Mouse (Mus musculus) heart, postnatal 0 days (tissue): ENCODE measurements around the gene Lrrc74a. TPM values are rescaled to one million over a fixed set of nuclear protein-coding genes. Genes with fewer than 3 reads are reported as not detected.
A peak's percentile ranks its signal among the peaks of the same experiment; 100 is the strongest.

Experiments
- ATAC-seq: fragments of 200-750 bp; cut with Nextera tagmentation; 2 replicates; pipeline ENCODE4 v1.8.0; 2017; ENCODE audit warnings: low read depth, moderate number of reproducible peaks, moderate library complexity; ENCODE audit not compliant: insufficient read depth
- DNase-seq: peaks from one replicate; pipeline ENCODE4 v3.0.0-alpha.2; 2016; ENCODE audit warnings: low spot score
- H3K27ac ChIP-seq: fragments of 300-500 bp; sonication (generic); 2 replicates; pipeline ENCODE4 v1.5.1; 2014; ENCODE audit warnings: low read depth, mild to moderate bottlenecking
- H3K27me3 ChIP-seq: fragments of 300-500 bp; sonication (generic); 2 replicates; pipeline ENCODE4 v1.6.1; 2014; ENCODE audit warnings: low read length, mixed read lengths; ENCODE audit not compliant: control insufficient read depth, insufficient read depth
- H3K36me3 ChIP-seq: fragments of 300-500 bp; sonication (generic); replicated peaks from 2 replicates; pipeline ENCODE4 v1.6.1; 2014; ENCODE audit warnings: low read length, mixed read lengths; ENCODE audit not compliant: control insufficient read depth, insufficient read depth
- H3K4me1 ChIP-seq: fragments of 300-500 bp; sonication (generic); 2 replicates; pipeline ENCODE4 v1.6.1; 2014; ENCODE audit warnings: antibody characterized with exemption; ENCODE audit not compliant: control insufficient read depth, insufficient read depth
- H3K4me2 ChIP-seq: fragments of 300-500 bp; sonication (generic); 2 replicates; pipeline ENCODE4 v1.6.1; 2014; ENCODE audit warnings: low read depth, mild to moderate bottlenecking, low read length, moderate library complexity
- H3K4me3 ChIP-seq: fragments of 300-500 bp; sonication (generic); 2 replicates; pipeline ENCODE4 v1.5.1; 2014; ENCODE audit warnings: low read depth, low read length
- H3K9ac ChIP-seq: fragments of 300-500 bp; sonication (generic); replicated peaks from 2 replicates; pipeline ENCODE4 v1.6.1; 2014; ENCODE audit warnings: low read depth, low read length, mixed read lengths
- H3K9me3 ChIP-seq: fragments of 300-500 bp; sonication (generic); replicated peaks from 2 replicates; pipeline ENCODE4 v1.6.1; 2016; ENCODE audit warnings: low read length; ENCODE audit not compliant: control insufficient read depth
- CTCF ChIP-seq: IDR thresholded peaks from 2 replicates; pipeline ENCODE4 v1.5.1; 2016; ENCODE audit warnings: antibody characterized with exemption, control low read depth, low read depth
- EP300 ChIP-seq: IDR thresholded peaks from 2 replicates; pipeline ENCODE4 v1.6.1; 2016; ENCODE audit warnings: antibody characterized with exemption, low read depth
- WGBS: fragments of 180-500 bp; shearing (Covaris S2); extraction: QIAGEN DNeasy Blood & Tissue Kit; methylation state at CpG from one replicate; pipeline ENCODE4 v1.1.7; 2014; 5-methylcytosine and 5-hydroxymethylcytosine counted together
- polyA plus RNA-seq: library from polyadenylated mRNA; unstranded; fragments of >200 nt; fragmentation: Nextera tagmentation; extraction: Ambion mirVana; gene quantifications from 2 replicates; pipeline ENCODE4 v1.2.1, GENCODE M21; 2015
- total RNA-seq: library from RNA; depleted of rRNA; stranded (reverse); fragments of >200 nt; gene quantifications from 2 replicates; pipeline ENCODE4 v1.2.3, GENCODE M21; 2014; ENCODE audit warnings: low replicate concordance

The Lrrc74a gene
- total and polyA plus RNA-seq, 2 experiments from 2014 or later = not detected

GRCm38 (mm10) chr12:86721453-86721852 is 12.7 kb upstream of the Lrrc74a start:
- Histone ChIP-seq H3K9me3 (no peaks in the 10 kb centered on the region), H3K4me1 (peaks cover 14% of the 10 kb centered on the region; the same call in 1 of the 2 replicates), H3K4me2 (no peak overlapping the region), H3K36me3 (peaks cover 10% of the 10 kb centered on the region), H3K9ac (no peak overlapping the region), H3K4me3 (no peak overlapping the region), H3K27ac (no peak overlapping the region), H3K27me3 (no peaks in the 10 kb centered on the region)
- no peak for TF ChIP-seq CTCF
- no peak for TF ChIP-seq EP300
- 50% methylated on average over 5 of the region's 5 CpGs for WGBS
- DNase-seq (no peak), ATAC-seq (no peak)

- no peak overlapping the region for H3K9ac ChIP-seq
- DNase-seq (no peak), ATAC-seq (no peak)
- no peak overlapping the region for H3K27ac ChIP-seq
- TF ChIP-seq EP300 (no peak), CTCF (no peak)
- 41% methylated on average over 2 of the region's 2 CpGs for WGBS
- no peaks in the 10 kb centered on the region for H3K9me3 ChIP-seq
- H3K36me3 ChIP-seq = peaks cover 7% of the 10 kb centered on the region; the same call in 1 of the 2 replicates
- peaks cover 14% of the 10 kb centered on the region; the same call in 1 of the 2 replicates for H3K4me1 ChIP-seq
- no peak overlapping the region for H3K4me2 ChIP-seq
- H3K4me3 ChIP-seq = no peak overlapping the region
- H3K27me3 ChIP-seq = no peaks in the 10 kb centered on the region
Measured at GRCm38 (mm10) chr12:86724300-86724699, 9.9 kb upstream of the Lrrc74a start.

GRCm38 (mm10) chr12:86725706-86726105 is 8.5 kb upstream of the Lrrc74a start:
- Histone ChIP-seq H3K4me1 (peaks cover 14% of the 10 kb centered on the region; the same call in 1 of the 2 replicates), H3K9ac (peak overlapping the region; percentile 66), H3K4me3 (peak overlapping the region; percentile 78), H3K27ac (peak overlapping the region; percentile 46; the same call in 1 of the 2 replicates), H3K4me2 (peak overlapping the region; percentile 99), H3K36me3 (peaks cover under 1% of the 10 kb centered on the region; the same call in 1 of the 2 replicates), H3K9me3 (no peaks in the 10 kb centered on the region), H3K27me3 (no peaks in the 10 kb centered on the region)
- no peak for DNase-seq
- WGBS = under 1% methylated on average over 19 of the region's 19 CpGs
- no peak for TF ChIP-seq CTCF
- no peak for TF ChIP-seq EP300
- peak; percentile 26; the same call in 1 of the 2 replicates for ATAC-seq

GRCm38 (mm10) chr12:86726120-86726640 is 8.0 kb upstream of the Lrrc74a start, which contains the start of gene Angel1:
Gene Angel1, minus strand, starts transcription at chr12:86726460.
- Histone ChIP-seq H3K4me1 (peaks cover 11% of the 10 kb centered on the region; the same call in 1 of the 2 replicates), H3K9me3 (no peaks in the 10 kb centered on the region), H3K9ac (peak within 1 kb of the TSS; percentile 66), H3K4me3 (peak within 1 kb of the TSS; percentile 78), H3K36me3 (no peaks in the 10 kb centered on the region), H3K27ac (peak within 1 kb of the TSS; percentile 46; the same call in 1 of the 2 replicates), H3K4me2 (peak within 1 kb of the TSS; percentile 99), H3K27me3 (no peaks in the 10 kb centered on the region)
- under 1% methylated on average over 44 of the region's 44 CpGs for WGBS
- TF ChIP-seq CTCF (0 out of 2 replicates have a peak, but pooled peaks have one; percentile 1), EP300 (peak; percentile 86)
- peak; percentile 94 for DNase-seq
- peak; percentile 100 for ATAC-seq

GRCm38 (mm10) chr12:86761036-86761435 is 26.9 kb downstream of the Lrrc74a start:
- Histone ChIP-seq H3K9ac (no peak overlapping the region), H3K36me3 (no peaks in the 10 kb centered on the region), H3K27me3 (no peaks in the 10 kb centered on the region), H3K4me2 (no peak overlapping the region), H3K4me1 (no peaks in the 10 kb centered on the region), H3K9me3 (no peaks in the 10 kb centered on the region), H3K27ac (no peak overlapping the region), H3K4me3 (no peak overlapping the region)
- TF ChIP-seq CTCF = no peak
- no peak for TF ChIP-seq EP300
- ATAC-seq = no peak
- WGBS = 64% methylated on average over 13 of the region's 13 CpGs
- no peak for DNase-seq
